Mouse (Mus musculus): ENCODE data around the gene Dtl.

- no peak for TF ChIP-seq CTCF (IDR thresholded peaks at IDR 0.05; ENCODE audit: low read depth)
- TF ChIP-seq EP300 (IDR thresholded peaks at IDR 0.05; ENCODE audit: low read depth), result no peak
Observed at GRCm38 (mm10) chr1:191517056-191517455, 58.3 kb downstream of the Dtl start.

Measured in liver, postnatal 0 days (tissue).